Mouse (Mus musculus) megakaryocyte-erythroid progenitor cell, adult 5-6 weeks (primary cell): ENCODE measurements around the gene Polg2. TPM values are rescaled to one million over a fixed set of nuclear protein-coding genes. Genes with fewer than 3 reads are reported as not detected.
"Not testable (repeated sequence)": the region's sequence is repeated elsewhere in the genome, so short reads cannot be mapped to it uniquely, and the experiment has no call there.

Source experiments
- ATAC-seq: replicated peaks from 2 replicates; pipeline ENCODE4 v1.8.0; 2016; ENCODE audit warnings: mild to moderate bottlenecking, inconsistent platforms; ENCODE audit not compliant: severe bottlenecking, poor library complexity, low FRiP score, low TSS enrichment
- total RNA-seq, 2 experiments: library from RNA; stranded (forward) in 1 of 2; stranded (reverse) in 1 of 2; fragments of 200-1000, 215-1000 nt in 1 of 2; fragments of >200 nt in 1 of 2; fragmentation: Nextera tagmentation in 1 of 2; gene quantifications; 2 replicates each; pipeline ENCODE4 v1.2.3; 2014 to 2017

Gene Polg2
- total RNA-seq, 2 experiments from 2014 or later = 6.8 to 18.1 TPM

GRCm38 (mm10) chr11:106737178-106737621 is 42.1 kb downstream of the Polg2 start:
- no peak for ATAC-seq

GRCm38 (mm10) chr11:106736614-106737013 is 42.7 kb downstream of the Polg2 start:
- ATAC-seq = no peak

DNA sequence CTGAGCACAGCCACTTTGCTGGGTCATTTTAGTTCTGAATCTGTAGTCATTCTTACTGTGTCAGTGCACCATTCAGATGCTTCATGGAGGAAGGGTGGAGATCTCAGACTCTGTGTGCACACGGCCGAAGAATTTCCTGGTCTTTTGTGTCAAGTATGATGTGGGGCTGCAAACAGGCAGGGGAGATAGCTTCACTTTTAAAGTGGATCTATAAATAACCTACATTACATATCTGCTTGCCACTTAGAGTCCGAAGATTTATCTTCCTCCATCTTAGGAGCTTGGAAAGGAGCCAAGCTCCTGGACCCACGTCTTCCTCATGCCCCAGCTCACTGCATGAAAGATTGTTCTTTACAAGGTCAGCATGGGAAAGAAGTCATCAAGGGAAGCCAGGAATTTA is 48.6 kb downstream of the Polg2 start:
- ATAC-seq = no peak

DNA sequence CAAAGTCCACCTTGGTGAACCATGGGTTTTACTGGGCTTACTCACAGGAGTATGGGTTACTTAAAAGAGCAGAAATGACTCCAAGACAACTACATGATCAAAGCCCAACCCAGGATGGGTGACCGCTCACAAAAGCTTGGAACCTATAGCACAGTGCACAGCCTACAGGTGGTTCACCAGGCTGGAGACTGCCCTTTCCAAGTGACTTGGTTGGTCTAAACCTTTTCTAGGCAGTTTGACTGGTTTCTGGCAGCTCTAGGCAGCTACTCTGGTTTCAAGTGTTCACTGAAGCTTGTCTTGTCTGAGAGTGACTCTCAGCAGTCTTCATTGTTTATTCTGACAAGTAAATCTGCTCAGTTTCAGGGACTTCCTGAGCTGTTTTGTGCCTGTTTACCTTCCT is 49.7 kb downstream of the Polg2 start:
- ATAC-seq = no peak

DNA sequence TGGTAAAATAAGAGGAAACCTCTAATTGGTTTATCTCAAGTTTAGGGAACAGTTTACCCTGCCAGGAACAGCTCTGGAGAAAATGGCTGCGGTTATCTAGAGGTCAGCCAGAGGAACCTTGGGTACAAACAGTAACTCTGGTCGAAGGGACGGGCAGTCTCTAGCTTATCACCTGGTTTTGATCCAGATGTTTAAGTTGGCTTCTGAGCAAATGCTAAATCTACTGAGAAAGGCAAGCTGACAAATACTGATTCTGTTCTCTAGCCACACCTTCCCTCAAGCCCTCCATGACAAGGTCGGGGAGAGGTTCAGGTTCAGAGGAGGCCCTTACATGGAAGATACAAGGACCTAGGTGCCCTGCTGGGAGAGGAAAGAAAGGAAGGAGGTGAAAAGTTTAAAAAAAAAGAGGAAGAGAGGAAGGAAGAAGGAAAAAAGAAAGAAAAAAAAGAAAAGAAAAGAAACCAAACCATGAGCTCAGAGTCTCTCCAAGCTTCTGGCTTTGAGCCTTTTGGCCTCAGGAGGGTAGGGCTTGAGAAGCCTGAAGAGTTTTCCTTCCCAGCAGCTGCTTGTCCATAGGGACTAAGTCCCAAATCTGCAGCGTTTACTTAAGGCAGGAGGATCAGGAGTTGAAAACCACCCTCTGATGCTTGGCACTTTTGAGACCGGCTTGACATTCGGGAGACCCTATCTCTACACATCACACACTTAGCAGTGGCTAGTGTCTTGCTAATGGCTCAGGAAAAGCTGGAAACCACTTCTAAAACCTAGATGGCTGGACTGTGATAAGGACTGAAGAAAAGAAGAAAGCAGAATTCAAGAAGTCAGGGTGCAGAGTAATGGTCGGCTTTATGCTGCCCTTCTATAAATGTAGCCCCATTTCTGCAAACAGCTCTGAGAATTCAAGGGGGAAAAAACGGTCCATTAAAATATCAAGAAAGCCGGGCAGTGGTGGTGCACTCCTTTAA is 50.7 kb downstream of the Polg2 start:
- peak; percentile 88 for ATAC-seq

DNA sequence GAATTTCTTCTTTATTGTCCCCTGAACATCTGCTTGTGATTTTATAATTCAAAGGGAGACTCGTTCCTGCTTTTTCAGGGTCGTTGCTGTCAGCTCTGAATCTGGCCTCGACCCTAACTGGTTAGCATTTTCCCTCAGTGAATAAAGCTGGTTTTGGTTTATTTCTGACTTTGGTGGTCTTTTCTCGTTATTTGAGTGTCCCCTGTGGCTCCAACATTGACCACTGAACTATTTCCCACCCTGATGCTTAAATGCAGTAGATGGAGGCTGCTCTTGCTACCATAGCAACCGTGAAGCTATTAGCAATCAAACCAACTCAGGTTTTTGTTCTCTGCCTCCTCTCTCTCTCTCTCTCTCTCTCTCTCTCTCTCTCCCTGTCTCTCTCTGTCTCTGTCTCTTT is 51.4 kb downstream of the Polg2 start:
- no peak for ATAC-seq

DNA sequence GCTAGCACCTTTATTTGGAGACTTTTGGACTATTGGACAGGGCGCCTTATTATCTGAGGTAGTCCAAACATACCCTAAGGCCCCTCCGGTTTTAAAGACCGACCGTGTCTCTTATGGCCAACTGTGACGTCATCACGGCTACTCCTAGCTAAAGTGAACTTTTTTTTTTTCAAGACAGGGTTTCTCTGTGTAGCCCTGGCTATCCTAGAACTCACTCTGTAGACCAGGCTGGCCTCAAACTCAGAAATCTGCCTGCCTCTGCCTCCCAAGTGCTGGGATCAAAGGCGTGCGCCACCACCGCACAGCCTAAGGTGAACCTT is 54.5 kb downstream of the Polg2 start:
- not testable (repeated sequence) for ATAC-seq

DNA sequence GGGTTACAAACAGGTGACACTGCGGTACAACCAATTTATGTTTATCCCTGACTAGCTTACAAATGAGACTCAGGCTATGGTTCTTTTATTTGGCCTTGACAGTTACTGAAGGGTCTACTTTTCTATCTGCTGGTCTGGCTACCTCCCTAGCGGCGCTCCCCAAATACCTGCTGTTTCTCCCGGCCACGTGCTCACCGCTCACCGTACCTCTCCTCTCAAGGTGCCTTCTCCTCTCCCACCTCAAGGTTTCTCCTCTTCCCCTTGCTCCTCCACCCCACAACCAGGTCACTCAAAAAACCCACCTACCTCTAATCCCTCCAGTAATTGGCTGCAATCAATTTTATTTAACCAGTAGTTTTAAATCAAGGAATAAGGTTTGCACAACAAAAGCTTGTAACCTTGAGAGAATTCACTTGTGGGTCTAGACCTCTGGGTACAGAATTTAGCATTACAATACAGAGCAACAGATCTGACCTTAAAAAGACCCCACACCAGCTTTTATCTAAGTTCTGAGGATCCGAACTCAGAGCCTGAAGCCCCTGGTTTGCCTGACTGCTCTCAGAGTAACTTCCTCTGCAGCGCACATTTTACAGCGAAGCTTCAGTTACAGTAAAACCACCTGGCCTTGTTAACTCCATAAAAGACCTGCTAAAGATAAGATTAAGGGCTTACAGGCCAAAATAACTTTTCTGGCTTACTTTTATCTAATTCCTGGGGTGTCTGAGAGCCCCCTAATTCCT is 55.0 kb downstream of the Polg2 start:
- no peak for ATAC-seq

- no peak for ATAC-seq
Measured at GRCm38 (mm10) chr11:106723611-106724125, 55.7 kb downstream of the Polg2 start.

- ATAC-seq = peak; percentile 66
Measured at GRCm38 (mm10) chr11:106722831-106723361, 56.4 kb downstream of the Polg2 start.

DNA sequence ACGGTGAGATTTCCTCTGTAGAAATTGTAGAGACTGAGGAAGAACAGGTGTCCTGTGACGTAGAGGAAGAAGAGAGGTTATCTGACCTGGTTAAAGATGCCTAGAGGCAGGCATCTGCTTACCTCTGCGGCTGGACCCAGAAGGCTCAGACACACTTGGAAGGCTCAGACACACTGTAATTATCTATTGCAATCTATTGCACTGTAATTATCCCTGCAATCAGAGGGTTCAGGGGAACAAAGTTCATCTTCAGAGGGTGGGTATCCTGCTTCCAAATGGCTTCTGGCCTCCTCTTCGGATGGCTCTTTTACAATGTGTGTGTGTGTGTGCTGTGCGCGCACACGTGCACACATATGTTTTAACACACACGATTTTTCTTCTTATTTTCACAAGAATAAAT is 59.0 kb downstream of the Polg2 start:
- ATAC-seq = no peak

Other genes with a start within 250 kb of the Polg2 start
- 23.4 and 24.2 TPM in 2 replicates for gene Tex2, start 166.1 kb downstream of the Polg2 start, total RNA-seq (2014; fragmentation: Nextera tagmentation)
- 22.4 and 32.8 TPM in 2 replicates for gene Tex2, start 166.1 kb downstream of the Polg2 start, total RNA-seq (2017)
- 9.2 and 11.1 TPM in 2 replicates for gene Pecam1, start 28.9 kb downstream of the Polg2 start, total RNA-seq (2014; fragmentation: Nextera tagmentation)
- 8.8 and 14.6 TPM in 2 replicates for gene Pecam1, start 28.9 kb downstream of the Polg2 start, total RNA-seq (2017)
- gene Milr1, start 28.3 kb downstream of the Polg2 start, total RNA-seq (2014; fragmentation: Nextera tagmentation) = 1.3 and 2.7 TPM in 2 replicates
- 3.4 and 3.5 TPM in 2 replicates for gene Milr1, start 28.3 kb downstream of the Polg2 start, total RNA-seq (2017)
- 569 and 578 TPM in 2 replicates for gene Ddx5, start 9.6 kb upstream of the Polg2 start, total RNA-seq (2014; fragmentation: Nextera tagmentation)
- gene Ddx5, start 9.6 kb upstream of the Polg2 start, total RNA-seq (2017) = 1,198 and 1,708 TPM in 2 replicates
- 52.0 and 58.1 TPM in 2 replicates for gene Cep95, start 9.7 kb upstream of the Polg2 start, total RNA-seq (2014; fragmentation: Nextera tagmentation)
- 25.2 and 42.1 TPM in 2 replicates for gene Cep95, start 9.7 kb upstream of the Polg2 start, total RNA-seq (2017)
- gene Smurf2, start 141.2 kb upstream of the Polg2 start, total RNA-seq (2014; fragmentation: Nextera tagmentation) = 12.0 and 13.1 TPM in 2 replicates
- gene Smurf2, start 141.2 kb upstream of the Polg2 start, total RNA-seq (2017) = 22.0 and 24.5 TPM in 2 replicates
- 179 and 203 TPM in 2 replicates for gene Kpna2, start 220.0 kb upstream of the Polg2 start, total RNA-seq (2014; fragmentation: Nextera tagmentation)
- 146 and 149 TPM in 2 replicates for gene Kpna2, start 220.0 kb upstream of the Polg2 start, total RNA-seq (2017)
- 1.7 TPM in 1 of 2 replicates, not detected in the other for gene 1810010H24Rik, start 246.1 kb upstream of the Polg2 start, total RNA-seq (2014; fragmentation: Nextera tagmentation)
- gene 1810010H24Rik, start 246.1 kb upstream of the Polg2 start, total RNA-seq (2017) = 1.3 TPM in 1 of 2 replicates, not detected in the other